ENCODE assay signal across 10 mouse cellular contexts in the genomic region with DNA sequence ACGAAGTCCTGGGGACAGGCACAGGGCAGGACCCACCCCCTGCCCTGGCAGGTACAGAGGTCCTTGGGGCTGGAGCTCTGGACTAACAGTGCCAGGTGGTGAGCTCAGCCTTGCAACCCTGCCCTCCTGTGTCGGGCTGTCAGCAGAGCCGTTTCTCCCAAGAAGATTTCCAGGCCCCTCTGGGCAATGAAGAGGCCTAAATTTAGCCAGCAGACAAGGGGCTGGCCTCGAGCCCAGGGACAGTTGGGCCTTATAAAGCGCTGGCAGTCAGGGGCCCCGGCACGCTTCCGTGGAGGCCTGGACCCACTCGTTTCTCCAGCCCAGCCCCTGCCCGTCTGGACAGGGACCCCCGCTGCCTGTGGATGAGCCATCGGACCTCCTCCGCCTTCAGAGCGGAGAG. TPM values are rescaled to one million over a fixed set of nuclear protein-coding genes. Genes with fewer than 3 reads are reported as not detected.
DNase-seq lines count a peak whose midpoint lies in the region; ATAC-seq and TF ChIP-seq lines count a peak whose summit lies in the region.
"Had no signal": no experiment of that assay in that cellular context is flagged by ENCODE, and none has a peak within 500 bp of the region (broad histone marks: within the 10 kb centered on the region; RNA-seq: fewer than 3 reads in every experiment).

No protein-coding gene starts in this region.

- TF ChIP-seq EP300 in liver, postnatal 0 days (IDR thresholded peaks at IDR 0.05; ENCODE audit: low read depth), result no peak

- H3K27ac ChIP-seq in heart, embryonic 12.5 days (ENCODE audit: poor library complexity, severe bottlenecking), result peak overlapping the region; percentile 99
- no peak overlapping the region for H3K27ac ChIP-seq in liver, postnatal 0 days (ENCODE audit: low read depth)

- H3K27me3 ChIP-seq in heart, embryonic 12.5 days (replicated peaks), result no peaks in the 10 kb centered on the region
- peaks cover 19% of the 10 kb centered on the region; the same call in 1 of the 2 replicates for H3K27me3 ChIP-seq in liver, postnatal 0 days (ENCODE audit: insufficient read depth, low read length)

- no peaks in the 10 kb centered on the region for H3K9me3 ChIP-seq in heart, embryonic 12.5 days (replicated peaks)
- H3K9me3 ChIP-seq in liver, postnatal 0 days (ENCODE audit: low read length), result no peaks in the 10 kb centered on the region

- peaks cover 43% of the 10 kb centered on the region for H3K4me1 ChIP-seq in heart, embryonic 12.5 days (replicated peaks)
- H3K4me1 ChIP-seq in liver, postnatal 0 days (ENCODE audit: insufficient read depth), result peaks cover 5% of the 10 kb centered on the region

- peak overlapping the region; percentile 57 for H3K4me3 ChIP-seq in heart, embryonic 12.5 days
- H3K4me3 ChIP-seq in liver, postnatal 0 days (ENCODE audit: low read depth, low read length), result no peak overlapping the region

- H3K4me2 ChIP-seq in heart, embryonic 12.5 days, result peak overlapping the region; percentile 89
- no peak overlapping the region for H3K4me2 ChIP-seq in liver, postnatal 0 days (ENCODE audit: low read depth, low read length)

- H3K36me3 ChIP-seq in heart, embryonic 12.5 days, result peaks cover 2% of the 10 kb centered on the region; the same call in 1 of the 2 replicates
- no peaks in the 10 kb centered on the region for H3K36me3 ChIP-seq in liver, postnatal 0 days (replicated peaks; ENCODE audit: insufficient read depth, low read length)

- peak overlapping the region; percentile 87 for H3K9ac ChIP-seq in heart, embryonic 12.5 days
- H3K9ac ChIP-seq in liver, postnatal 0 days (replicated peaks), result no peak overlapping the region

- WGBS in heart, embryonic 12.5 days, result 15% methylated on average over 14 of the region's 14 CpGs
- 60% methylated on average over 14 of the region's 14 CpGs for WGBS in liver, postnatal 0 days (ENCODE audit: insufficient replicate concordance)

- peak; percentile 66 for ATAC-seq in heart, embryonic 12.5 days (ENCODE audit: insufficient number of reproducible peaks, low FRiP score)
- no peak for ATAC-seq in liver, postnatal 0 days
- ATAC-seq: CD4-positive, CD25-positive, alpha-beta regulatory T cell, adult 4 months had no signal

- no peak for TF ChIP-seq CTCF in liver, postnatal 0 days (IDR thresholded peaks at IDR 0.05; ENCODE audit: low read depth)

- peak; percentile 76 to 79 for DNase-seq in cerebellum, postnatal 14 days
- no peak for DNase-seq in cerebellum, adult 8-10 months
- peak; percentile 64 to 75 for DNase-seq in cerebellum, postnatal 25 days
- DNase-seq in lung, postnatal 14 days, result peak; percentile 65
- no peak for DNase-seq in liver, postnatal 0 days
- no peak for DNase-seq in spleen, postnatal 36 days (ENCODE audit: low spot score in 2 of 2)
- no peak for DNase-seq in layer of hippocampus, adult 18-20 months (ENCODE audit: low spot score in 2 of 2)

RNA-seq across cellular contexts. Expression of gene Hspb7, which starts 0.8 kb away (rescaled TPM):
- 186 and 208 TPM in 2 replicates for polyA plus RNA-seq in heart, embryonic 12.5 days (2016; fragmentation: Nextera tagmentation; extraction: Ambion mirVana)
- 0.04 and 0.49 TPM in 2 replicates for polyA plus RNA-seq in liver, postnatal 0 days (2015; fragmentation: Nextera tagmentation; extraction: Ambion mirVana)
- total RNA-seq in layer of hippocampus, adult 18-20 months (2021), result not detected
- polyA plus RNA-seq: CD4-positive, CD25-positive, alpha-beta regulatory T cell, adult 4 months; kidney, embryonic 14.5 days had no signal

RNA-seq across cellular contexts. Expression of gene Clcnkb, which starts 5.6 kb away (rescaled TPM):
- 0.78 and 1.2 TPM in 2 replicates for polyA plus RNA-seq in heart, embryonic 12.5 days (2016; fragmentation: Nextera tagmentation; extraction: Ambion mirVana)
- polyA plus RNA-seq in liver, postnatal 0 days (2015; fragmentation: Nextera tagmentation; extraction: Ambion mirVana), result not detected in 2 replicates
- not detected for total RNA-seq in layer of hippocampus, adult 18-20 months (2021)
- polyA plus RNA-seq: CD4-positive, CD25-positive, alpha-beta regulatory T cell, adult 4 months had no signal

RNA-seq across cellular contexts. Expression of gene Srarp, which starts 14.5 kb away (rescaled TPM):
- not detected in 2 replicates for polyA plus RNA-seq in heart, embryonic 12.5 days (2016; fragmentation: Nextera tagmentation; extraction: Ambion mirVana)
- not detected in 2 replicates for polyA plus RNA-seq in liver, postnatal 0 days (2015; fragmentation: Nextera tagmentation; extraction: Ambion mirVana)
- total RNA-seq in layer of hippocampus, adult 18-20 months (2021), result 1 to 10 TPM; 2.4 to 3.9 TPM
- polyA plus RNA-seq: CD4-positive, CD25-positive, alpha-beta regulatory T cell, adult 4 months; kidney, embryonic 14.5 days had no signal

RNA-seq across cellular contexts. Expression of gene Clcnka, which starts 22.9 kb away (rescaled TPM):
- polyA plus RNA-seq in heart, embryonic 12.5 days (2016; fragmentation: Nextera tagmentation; extraction: Ambion mirVana), result 0.06 and 0.15 TPM in 2 replicates
- polyA plus RNA-seq in liver, postnatal 0 days (2015; fragmentation: Nextera tagmentation; extraction: Ambion mirVana), result not detected in 2 replicates
- not detected for total RNA-seq in layer of hippocampus, adult 18-20 months (2021)
- polyA plus RNA-seq: CD4-positive, CD25-positive, alpha-beta regulatory T cell, adult 4 months had no signal

RNA-seq across cellular contexts. Expression of gene Zbtb17, which starts 23.0 kb away (rescaled TPM):
- 24.9 and 25.3 TPM in 2 replicates for polyA plus RNA-seq in heart, embryonic 12.5 days (2016; fragmentation: Nextera tagmentation; extraction: Ambion mirVana)
- 4.6 and 5.5 TPM in 2 replicates for polyA plus RNA-seq in liver, postnatal 0 days (2015; fragmentation: Nextera tagmentation; extraction: Ambion mirVana)
- 10 to 100 TPM; 32.4 to 36.4 TPM for total RNA-seq in layer of hippocampus, adult 18-20 months (2021)

Comparison
In these comparisons a context has a peak if more than half of its experiments do, and no peak if none do; other contexts are left out.
1. DNase-seq: peak in cerebellum, postnatal 14 days (2 of 2), cerebellum, postnatal 25 days (2 of 2) and lung, postnatal 14 days (single experiment); none in cerebellum, adult 8-10 months (single experiment), liver, postnatal 0 days (single experiment), spleen, postnatal 36 days (0 of 2) and layer of hippocampus, adult 18-20 months (0 of 2).
2. RNA of gene Hspb7, which starts 0.8 kb away (polyA plus RNA-seq): 186 to 208 TPM in heart, embryonic 12.5 days; 0.04 to 0.49 TPM in liver, postnatal 0 days; every median in the first group is over 100 times any median in the second.